17 mouse cellular contexts compared by ENCODE assay signal in the genomic region with DNA sequence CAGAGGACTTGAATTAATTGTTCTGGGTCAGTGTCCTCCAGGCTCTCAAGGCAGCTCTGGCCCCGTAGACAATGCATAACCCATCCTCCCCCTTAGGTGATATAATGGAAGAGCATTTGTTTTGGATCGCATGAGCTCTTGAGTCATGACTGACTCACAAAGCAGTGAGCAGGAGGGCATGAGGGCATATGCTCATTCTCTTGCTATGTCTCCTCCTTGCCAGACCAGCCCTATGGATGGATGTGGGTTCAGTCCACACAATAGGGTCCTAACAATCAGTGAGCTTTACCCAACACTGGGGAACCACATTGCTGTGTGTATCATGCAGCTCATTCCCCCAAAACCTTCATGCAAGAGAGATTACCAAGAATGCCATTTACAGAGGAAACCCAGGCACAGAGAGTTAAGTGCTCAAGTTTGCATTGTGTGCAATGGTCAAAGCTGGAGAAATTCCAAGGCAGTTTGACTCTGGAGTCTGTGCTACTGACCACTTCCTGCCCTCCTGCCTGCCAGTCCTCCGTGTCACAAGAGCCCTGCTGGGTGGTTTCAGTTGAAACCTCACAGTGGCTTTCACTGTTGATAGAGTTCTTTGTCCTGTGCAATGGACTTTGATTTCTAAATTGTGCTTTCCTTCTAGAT.
DNase-seq lines count a peak whose midpoint lies in the region; ATAC-seq lines count a peak whose summit lies in the region.
"Had no signal": no experiment of that assay in that cellular context is flagged by ENCODE, and none has a peak within 500 bp of the region (broad histone marks: within the 10 kb centered on the region; RNA-seq: fewer than 3 reads in every experiment).

No protein-coding gene starts in this region.

- ATAC-seq in cerebellum, adult (ENCODE audit: insufficient number of reproducible peaks, low FRiP score, low TSS enrichment) = no peak
- ATAC-seq: forebrain, embryonic 14.5 days; hindbrain, postnatal 0 days; midbrain, embryonic 13.5 days had no signal

- peak; percentile 16 for DNase-seq in adrenal gland, postnatal 14 days
- DNase-seq in adrenal gland, adult 18-20 months (ENCODE audit: low spot score in 2 of 2) = no peak
- DNase-seq in lung, postnatal 10 days = peak; percentile 2
- DNase-seq in lung, postnatal 4 days = no peak
- peak; percentile 33 for DNase-seq in adipocyte (ENCODE audit: low spot score)
- no peak for DNase-seq in spleen, postnatal 36 days (ENCODE audit: low spot score in 2 of 2)
- DNase-seq: cerebellum, adult 9-10 months; gastrocnemius, postnatal 25 days; kidney, adult 8-10 months; layer of hippocampus, postnatal 36 days; right cerebral cortex, postnatal 14 days; thymus, adult 18-20 months; thymus, postnatal 4 days had no signal

Comparison
In these comparisons a context has a peak if more than half of its experiments do, and no peak if none do; other contexts are left out.
1. DNase-seq: peak in adrenal gland, postnatal 14 days (single experiment), lung, postnatal 10 days (single experiment) and adipocyte (single experiment); none in adrenal gland, adult 18-20 months (0 of 2), lung, postnatal 4 days (0 of 2) and spleen, postnatal 36 days (0 of 2).